Mouse (Mus musculus): ENCODE data around the gene Ptges2.

Gene Ptges2

GRCm38 (mm10) chr2:32440164-32440563, 44.5 kb downstream of the Ptges2 start:
- DNase-seq (ENCODE audit: low read depth, low spot score): no peak

DNA sequence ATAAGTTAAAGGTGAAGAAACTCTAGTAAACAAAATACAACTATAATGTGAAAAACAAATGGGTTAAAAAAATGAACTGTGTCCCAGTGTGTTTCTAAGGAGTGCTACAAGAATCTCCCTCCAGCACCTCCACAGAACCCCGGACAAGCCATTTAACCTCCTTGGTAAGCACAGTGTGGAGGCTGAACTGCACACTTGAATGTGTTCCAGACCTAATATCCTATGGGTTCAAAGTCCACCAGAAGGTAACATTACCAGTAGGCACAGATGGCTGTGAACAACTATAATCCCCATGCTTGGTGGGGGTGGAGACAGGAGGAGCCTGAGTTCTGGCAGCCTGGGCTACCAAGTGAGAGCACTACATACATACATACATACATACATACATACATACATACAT, 44.9 kb downstream of the Ptges2 start:
- DNase-seq (ENCODE audit: low read depth, low spot score): no peak

DNA sequence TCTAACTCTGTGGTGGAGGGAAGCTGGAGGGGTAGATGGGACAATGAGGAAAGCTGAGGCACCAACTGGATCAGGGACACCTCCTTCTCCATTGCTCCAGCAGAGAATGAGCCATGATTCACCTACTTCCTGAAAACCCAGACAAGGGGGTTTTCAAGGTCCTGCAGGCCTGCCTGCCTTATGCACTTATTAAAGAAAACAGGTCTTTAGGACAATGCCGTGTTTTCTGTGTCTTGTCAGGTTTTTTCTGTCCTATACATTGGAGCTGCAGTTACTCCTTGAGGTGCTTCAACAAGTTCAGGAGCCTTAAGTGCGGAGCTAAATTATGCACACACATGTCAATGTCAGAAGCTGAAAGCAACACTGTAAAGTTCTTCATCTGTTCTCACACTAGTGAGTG, 45.9 kb downstream of the Ptges2 start:
- DNase-seq (ENCODE audit: low read depth, low spot score): no peak

DNA sequence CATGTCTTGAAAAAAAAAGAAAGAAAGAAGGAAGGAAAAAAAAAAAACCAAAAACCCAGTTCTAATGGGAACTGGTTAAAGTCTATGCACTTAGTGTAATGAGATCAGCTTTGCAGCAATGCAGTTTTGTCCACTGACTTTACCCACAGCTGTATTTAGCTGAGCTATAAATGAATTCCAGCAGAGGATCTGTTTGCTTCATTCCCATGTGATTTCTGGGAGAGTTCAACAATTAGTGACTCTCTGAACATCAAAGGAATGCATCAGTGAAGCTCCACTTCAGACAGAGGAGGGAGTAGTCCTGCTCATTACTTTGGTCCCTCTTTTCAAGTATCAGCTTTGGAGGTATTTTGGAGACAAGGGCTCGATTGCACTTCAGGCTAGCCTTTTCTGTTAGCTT, 49.8 kb downstream of the Ptges2 start:
- no peak for DNase-seq (ENCODE audit: low read depth, low spot score)

- no peak for DNase-seq (ENCODE audit: low read depth, low spot score)
These were observed 51.7 kb downstream of the Ptges2 start for GRCm38 (mm10) chr2:32447264-32447936.

- DNase-seq (ENCODE audit: low read depth, low spot score): no peak
These were observed 52.8 kb downstream of the Ptges2 start for GRCm38 (mm10) chr2:32448480-32448879.

DNA sequence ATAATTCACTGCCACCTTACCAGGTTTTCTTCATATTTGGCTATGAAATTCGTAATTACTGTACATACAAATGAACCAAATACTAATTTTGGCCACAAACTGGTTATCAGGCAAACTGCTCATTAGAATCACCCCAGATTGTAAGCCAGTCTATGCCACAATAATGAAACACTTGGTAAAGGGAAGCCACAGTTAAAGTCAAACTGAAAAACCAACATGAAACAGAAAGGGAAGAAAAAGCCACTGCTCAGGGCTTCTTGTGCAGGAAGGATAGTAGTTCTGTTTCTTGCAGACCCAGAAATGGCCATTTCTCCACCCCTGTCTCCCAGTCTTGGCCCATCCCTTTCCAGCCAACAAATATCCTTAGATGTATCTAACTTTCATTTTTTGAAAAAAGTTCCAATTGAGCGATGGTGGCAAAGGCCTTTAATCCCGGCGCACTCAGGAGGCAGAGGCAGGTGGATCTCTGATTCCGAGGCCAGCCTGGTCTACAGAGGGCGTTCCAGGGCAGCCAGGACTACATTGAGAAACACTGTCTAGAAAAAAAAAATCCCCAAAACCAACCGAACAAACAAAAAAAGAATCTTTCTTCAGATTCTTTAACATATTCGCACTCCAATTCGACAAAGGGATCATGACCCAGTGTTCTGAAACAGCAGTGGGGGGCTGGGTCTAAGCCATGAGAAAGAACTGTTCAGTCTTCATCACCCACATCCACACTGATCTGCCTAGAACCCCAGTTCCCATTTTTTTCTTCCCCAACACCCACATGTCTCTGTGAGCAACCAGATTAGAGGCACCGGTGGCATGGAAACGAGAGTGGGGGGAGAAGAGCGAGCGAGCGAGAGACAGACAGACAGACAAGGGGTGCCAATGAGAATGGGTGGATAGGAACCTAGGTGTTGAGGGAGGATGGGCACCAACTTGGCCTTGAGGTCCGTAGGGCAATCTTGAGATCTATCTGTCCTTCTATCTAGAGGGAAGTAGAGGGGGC, 54.4 kb downstream of the Ptges2 start, which contains the start of gene Naif1:
Gene Naif1 (plus strand): TSS at position 697 of the 994 bp plus-strand sequence.
- DNase-seq (ENCODE audit: low read depth, low spot score): no peak

DNA sequence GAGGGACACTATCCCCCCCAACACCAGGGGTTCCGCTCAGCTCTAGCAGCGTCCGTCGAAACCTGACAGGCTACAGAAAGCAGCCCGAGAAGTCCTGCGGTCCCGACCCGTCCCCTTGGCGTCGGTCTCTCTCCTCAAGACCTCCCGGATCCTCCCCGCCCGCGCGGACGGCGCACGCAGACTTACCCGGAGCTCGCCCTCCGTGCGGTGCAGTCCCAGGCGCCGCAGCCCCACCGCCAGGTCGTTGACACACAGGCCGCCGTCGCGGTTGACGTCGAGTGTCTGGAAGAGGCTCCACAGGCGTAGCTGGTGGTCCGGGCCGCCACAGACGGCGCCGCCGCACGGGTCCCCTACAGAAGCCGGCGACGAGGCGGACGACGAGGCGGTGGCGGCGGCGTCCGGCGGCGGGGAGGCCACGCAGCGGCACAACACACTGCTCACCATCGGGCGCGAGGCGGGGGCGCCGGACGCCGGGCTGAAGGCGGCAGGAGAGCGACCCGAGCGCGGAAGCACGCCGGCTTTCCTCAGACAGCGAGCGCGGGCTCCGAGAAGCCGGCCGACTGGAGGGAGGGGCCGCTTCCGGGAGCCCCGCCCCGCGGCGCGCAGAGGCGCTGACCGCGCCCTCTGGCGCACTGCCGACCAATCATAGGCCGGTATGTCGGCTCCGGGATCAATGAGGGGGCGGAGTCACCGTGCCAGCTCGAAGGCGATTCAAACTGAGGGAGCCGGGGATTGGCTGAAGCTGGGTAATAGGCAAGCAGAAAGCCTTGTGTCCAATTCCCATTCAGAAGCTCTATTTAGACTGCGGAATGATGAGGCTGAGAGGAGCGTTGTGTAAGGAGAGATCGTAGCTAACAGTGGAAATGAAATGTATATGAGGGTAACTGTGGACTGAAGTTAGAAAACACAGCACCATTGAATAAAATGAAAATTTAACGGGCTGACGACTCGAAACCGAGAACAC, 55.5 kb downstream of the Ptges2 start, which contains the start of gene Slc25a25:
Gene Slc25a25 (minus strand): TSS at position 565 of the 964 bp plus-strand sequence.
- DNase-seq (ENCODE audit: low read depth, low spot score): peak; percentile 92

DNA sequence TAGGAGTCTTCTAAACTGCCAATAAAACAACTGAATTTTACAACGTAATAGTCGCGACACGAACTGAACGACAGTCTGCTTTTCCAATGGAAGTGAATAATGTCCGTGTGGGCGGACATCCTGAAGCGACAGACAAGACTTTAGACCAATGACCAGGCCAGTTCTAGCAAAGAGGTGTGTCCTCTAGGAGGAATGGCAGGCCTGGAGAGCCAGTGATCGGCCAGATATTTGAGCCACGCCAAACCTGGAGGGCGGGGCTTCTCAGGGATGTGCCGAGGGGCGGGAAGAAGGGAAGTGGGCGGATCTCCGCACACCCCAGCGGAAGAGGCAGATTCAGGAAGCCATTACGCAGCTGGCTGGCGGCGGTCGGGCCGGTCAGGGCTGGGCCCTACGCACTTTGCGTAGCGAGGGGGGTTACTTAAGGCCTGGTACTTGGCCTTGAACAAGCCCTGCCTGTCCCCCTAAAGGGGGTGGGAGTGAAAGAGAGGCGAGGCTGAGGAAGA, 56.2 kb downstream of the Ptges2 start:
- peak; percentile 98 for DNase-seq (ENCODE audit: low read depth, low spot score)

DNA sequence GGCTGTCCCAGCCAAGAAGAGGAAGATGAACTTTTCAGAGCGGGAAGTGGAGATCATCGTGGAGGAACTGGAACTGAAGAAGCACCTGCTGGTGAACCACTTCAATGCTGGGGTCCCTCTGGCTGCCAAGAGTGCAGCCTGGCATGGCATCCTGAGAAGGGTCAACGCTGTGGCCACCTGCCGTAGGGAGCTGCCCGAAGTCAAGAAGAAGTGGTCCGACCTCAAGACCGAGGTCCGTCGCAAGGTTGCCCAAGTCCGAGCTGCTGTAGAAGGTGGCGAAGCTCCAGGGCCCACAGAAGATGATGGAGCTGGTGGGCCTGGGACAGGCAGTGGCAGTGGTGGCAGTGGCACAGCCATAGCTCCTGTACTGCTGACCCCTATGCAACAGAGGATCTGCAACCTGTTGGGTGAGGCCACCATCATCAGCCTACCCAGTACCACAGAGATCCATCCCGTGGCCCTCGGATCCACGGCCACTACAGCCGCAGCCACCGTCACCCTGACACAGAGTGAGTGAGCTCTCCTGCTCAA, 56.8 kb downstream of the Ptges2 start:
- no peak for DNase-seq (ENCODE audit: low read depth, low spot score)

DNA sequence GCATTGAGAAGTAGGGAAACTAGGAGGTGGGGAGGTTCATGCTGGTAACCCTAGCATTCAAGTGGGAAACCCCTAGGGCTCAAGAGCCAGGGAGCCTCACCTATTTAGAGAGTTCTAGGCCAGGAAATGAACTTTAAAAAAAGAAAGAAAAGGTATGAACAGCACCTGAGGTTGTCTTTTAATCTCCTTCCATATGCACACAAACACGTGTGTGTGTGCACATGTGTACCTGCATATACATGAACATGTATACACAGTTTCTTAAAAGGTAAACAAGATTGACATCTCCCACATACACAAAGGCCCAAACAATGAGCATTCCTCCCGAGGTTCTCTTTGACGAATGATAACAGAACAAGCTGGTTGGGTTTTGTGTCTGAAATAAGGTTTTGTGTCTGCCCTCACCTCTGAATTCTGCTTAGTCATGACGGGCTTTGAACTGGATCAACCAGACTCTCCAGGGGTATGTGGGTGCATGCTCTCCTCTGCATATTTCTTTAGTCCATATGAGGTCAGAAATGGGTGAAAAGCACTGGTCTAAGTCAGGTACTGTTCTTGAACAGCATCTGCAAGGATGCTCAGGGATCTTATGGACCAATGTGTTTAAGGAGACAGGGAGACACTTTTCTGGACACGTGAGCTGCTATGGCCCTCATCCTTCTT, 58.1 kb downstream of the Ptges2 start:
- DNase-seq (ENCODE audit: low read depth, low spot score): no peak

DNA sequence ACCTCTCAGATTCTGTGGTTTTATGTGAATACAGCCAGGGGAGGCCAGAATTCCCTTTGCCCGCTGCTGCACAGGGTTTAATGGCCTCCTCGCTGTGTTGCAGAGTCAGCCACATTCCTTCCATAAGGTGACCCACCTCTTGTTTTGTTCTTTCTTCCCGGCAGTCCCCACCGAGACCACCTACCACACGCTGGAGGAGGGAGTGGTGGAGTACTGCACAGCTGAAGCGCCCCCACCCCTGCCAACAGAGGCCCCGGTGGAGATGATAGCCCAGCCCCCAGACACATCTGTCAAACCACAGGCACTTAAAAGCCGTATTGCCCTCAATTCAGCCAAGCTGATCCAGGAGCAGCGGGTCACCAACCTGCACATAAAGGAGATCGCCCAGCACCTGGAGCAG, 58.9 kb downstream of the Ptges2 start:
- DNase-seq (ENCODE audit: low read depth, low spot score): no peak

DNA sequence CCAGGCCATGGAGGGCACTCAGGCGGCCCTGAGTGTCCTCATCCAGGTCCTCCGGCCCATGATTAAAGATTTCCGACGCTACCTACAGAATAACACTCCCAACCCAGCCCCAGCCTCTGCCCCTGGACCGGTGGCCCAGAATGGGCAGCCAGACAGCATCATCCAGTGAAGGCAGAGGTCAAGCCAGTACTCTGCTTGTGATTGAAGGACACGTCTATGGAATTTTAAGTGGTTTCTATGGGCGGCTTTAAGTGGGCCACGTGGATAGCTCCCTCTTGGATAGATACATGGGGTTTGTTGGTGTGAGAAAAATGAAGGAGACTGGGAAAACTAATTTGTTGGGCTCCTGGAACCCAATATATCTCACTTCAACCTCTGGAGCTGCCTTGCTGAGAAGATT, 59.4 kb downstream of the Ptges2 start:
- DNase-seq (ENCODE audit: low read depth, low spot score): no peak

All from retina, adult 2 months (tissue).